Mouse (Mus musculus): ENCODE data around the gene Trim2. TPM values are rescaled to one million over a fixed set of nuclear protein-coding genes. Genes with fewer than 3 reads are reported as not detected.

Gene Trim2
- total RNA-seq, 2 experiments from 2014 or later: 6.2 to 7.0 TPM

DNA sequence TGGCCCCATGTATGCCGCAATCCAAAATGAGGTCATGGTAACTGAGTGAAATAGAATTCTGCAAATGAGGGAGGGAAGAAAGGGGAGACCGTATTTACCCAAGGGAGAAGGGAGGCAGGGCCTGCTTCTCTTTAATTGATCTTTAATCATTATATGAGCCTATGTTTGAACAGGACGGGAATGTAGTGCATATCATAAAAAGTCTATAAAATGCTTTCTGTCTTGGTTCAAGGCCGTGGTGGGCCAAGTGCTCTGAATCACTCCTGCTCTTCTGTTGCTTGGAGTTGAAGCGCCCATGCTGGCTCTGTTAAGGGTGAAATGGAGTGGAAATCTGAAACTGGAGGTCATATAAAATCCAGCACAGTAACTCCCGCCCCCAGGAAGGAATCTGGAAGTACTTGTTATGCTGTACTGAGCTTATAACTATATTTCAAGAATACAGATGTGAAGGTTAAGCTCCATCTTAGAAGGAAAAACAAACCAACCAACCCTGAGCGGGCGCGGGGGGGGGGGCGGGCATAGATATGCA lies 48.6 kb downstream of the Trim2 start:
- DNase-seq: no peak

DNA sequence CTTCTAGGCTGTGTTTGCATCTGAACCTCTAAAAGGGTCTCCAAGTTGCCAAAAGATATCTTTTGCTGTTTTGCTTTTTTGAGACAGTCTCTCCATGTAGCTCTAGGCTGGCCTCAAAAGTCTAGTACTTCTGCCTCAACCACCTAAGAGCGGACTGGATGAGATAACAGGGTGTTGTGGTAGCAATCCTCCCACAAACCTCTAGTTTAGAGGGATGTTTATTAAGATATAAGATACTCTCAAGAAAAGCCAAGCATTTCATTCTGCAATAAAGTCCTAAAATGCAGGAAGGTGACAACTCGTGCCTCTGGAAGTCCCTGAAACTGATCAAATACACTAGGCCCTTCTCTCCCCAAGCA lies 52.2 kb downstream of the Trim2 start:
- DNase-seq: no peak

DNA sequence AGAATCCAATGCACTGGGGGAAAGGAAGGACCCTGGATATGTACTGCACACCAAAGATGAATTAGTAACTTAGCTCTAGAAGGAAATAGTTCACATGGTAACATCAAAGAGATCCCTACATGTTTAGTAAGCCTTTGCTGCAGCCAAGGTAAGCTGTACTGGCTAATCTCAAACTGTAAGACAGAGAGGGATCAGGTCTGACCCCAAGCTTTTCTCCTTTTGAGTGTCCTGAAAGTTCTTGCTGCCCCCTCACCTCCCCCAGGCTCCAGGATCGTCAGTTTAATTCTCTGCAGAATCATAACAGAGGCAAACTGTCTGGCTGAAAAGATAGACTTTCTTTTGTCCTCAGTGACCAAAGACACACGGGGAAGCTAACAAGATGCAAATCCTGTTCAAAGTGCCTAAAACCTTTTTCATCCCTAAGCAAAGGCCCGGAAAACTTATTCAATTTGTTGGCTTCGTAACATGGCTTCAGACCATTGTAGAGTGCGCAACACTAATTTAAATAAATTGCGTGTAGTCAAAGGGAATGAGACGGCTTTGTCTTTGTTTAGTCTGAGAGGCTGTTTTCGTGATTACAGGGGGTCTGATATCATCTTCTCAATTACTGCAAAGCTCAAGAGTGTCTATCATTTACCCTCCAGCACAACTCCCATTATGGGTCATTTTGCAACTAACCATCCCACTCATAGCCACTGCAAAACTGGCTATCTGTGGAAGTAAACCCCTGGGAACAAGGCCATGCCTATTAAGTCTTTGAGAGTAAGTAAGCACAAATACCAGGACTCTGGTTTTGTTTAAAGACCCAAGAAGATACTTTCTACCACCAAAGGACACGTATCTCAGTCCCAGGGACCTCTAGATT lies 52.8 kb downstream of the Trim2 start:
- DNase-seq: no peak

DNA sequence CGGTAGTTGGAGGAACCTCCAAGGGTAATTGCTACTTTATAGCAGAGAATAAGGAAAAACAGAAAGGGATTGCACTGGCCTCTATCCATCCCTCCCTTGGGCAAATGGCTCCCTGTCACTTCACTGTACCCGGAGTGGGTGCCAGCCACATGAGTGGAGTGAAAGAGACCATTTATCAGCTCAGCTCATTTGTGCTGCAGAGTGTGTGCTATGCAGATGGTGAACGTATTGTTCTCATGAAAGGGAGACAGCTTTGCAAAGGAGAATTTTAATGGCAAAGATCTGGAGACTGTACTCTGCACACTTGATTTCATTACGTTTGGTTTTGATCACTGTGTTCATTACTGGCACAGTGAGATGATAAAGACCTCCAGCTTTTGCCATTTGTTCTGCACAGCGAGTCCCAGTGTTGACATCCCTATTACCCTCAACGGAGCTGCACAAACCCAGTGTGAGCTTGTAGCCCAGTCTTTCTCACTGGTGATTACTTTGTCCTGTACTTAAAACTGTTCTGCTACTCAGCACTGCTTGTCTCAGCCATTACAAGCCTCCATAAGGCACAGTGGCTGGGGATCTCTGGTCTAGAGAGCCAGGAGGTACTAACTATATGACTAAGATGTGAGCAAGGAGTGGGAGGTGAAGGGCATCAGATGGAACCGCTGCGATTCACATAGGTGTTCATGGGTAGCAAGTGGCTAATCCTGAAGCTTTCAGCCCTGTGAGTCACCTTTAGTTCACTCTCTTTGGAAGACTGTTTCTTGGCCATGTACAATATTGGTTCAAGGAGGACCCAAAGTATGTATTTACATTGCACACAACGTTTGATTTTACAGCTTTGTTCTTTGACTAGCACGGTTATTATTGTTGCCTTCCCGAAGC lies 53.7 kb downstream of the Trim2 start:
- no peak for DNase-seq

DNA sequence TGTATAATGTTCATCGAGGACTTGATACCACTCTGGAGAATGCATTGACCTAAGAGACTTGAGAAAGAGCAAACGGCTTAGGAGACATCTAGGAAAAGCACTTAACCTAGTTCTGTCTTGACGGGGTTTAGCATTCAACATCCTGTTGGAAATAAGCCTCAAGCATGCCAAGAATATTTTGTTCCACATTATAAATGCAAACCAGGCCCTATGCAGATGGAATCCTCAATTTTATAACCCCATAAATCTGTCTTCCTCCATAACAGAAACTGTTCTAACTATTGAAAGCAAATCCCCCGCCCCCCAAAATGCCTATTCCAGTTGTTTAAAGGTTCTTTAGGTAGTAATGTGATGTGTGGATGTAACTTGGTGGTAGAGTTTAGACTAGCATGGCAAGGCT lies 55.0 kb downstream of the Trim2 start:
- DNase-seq: no peak

DNA sequence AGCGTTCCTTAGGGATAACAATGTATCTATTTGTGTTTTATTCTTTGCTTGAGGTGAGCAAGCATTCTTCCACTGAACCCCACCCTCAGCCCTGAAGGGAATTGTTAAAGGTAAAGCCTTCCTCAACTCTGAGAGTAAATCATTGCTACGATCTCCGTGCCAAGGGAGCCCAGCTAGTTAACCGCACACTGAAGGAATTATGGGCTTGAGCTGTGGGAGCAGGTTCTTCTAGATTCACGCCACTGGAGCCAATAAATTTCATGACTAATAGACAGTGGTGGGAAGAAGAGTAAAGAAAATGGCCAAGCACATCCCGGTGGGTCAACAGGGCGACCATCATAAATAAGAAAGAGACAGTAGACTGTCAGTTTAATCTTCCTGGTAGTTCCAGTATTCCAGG lies 56.4 kb downstream of the Trim2 start:
- DNase-seq: no peak

DNA sequence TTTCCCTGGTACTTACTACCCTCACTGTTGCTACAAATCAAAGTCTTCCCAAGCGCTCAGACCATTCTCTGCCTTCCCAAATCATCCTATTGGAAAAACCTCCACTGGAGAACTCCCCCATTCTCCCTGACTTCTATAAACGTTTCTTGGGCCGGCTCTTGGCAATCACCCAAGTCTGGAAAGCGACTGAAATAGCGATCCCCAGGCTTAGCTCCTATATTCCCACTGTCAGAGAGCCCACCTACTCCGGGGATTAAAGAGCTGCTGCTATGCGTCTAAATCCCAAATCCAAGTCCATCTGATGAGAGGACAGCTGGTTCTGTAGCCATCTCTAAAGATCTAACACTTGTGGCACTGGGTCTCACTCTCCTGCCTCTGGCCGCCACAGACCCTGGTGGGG lies 58.9 kb downstream of the Trim2 start:
- DNase-seq: no peak

DNA sequence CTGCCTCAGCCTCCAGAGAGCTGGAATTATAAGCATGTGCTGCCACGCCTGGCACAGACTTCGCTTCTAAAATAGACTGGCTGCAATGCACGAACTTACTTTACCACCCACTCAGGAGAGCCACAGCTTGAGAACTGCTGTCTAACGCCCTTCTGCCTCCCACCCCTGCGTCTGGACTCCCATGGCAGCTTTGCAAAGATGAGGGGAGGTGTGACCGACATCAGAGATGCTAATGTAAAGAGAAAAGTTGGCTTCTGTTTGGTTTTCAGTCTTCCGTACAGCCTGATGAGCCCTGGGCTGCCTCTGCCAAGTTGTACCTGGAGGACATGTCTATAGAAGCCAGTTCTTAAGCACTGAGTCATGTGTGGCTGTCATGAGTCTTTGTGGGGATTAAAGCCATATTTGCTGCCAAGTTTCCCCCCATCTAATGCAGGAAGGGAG lies 60.2 kb downstream of the Trim2 start:
- no peak for DNase-seq

DNA sequence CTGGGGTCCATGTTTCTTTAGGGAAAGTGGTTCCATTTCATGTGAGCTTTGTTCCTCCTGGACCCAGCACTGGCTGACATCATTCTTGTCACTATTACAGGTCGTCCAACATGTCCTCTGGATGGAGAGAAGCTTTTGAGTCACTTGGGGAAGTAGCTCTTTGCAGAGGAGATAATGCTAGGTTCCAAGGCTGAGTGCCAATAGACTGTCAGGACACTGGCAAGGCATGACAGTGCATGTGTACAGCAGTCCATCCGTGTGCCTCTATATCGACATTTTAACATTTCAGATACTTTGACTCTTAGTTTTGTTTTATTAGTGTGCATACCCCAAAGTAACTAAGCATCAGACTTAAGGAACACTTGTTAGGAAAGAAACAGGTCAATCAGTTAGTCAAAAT lies 63.6 kb downstream of the Trim2 start:
- no peak for DNase-seq

DNA sequence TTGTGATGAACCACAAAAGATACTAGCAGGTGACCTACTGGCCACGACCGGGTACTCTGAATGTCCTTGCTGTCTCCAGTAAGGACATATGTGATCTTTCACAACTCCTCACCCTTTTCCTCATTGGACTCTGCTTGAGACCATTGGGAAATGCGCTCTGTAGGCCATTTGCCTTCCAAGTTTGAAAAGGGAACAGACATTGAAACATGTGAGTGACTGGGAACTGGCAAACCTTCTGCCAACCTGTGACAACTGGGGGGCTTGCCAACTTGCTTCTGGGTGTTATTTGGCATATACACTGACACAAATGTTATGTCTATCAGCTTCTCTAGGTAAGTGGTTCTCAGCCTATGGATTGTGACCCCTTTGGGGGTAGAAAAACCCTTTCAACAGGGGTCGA lies 64.2 kb downstream of the Trim2 start:
- peak in 1 of 2 experiments; percentile 19 for DNase-seq

DNA sequence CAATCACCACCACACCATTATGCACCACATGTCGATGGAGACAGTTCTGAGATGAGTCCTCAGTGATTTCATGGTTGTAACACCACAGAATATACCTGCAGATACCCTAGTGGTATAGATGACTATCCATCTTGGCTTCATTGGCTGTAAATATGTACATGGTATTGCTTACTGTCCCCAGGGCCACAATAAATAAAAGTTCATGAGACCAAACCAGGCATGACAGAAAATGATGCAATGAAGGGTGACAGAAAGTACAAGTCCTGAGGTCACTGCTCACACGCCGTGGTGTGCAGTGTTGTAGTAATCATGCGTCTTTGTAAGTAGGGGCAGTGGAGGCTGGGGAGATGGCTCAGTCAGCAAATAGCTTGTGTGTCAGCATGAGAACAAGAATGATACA lies 65.6 kb downstream of the Trim2 start:
- DNase-seq: no peak

DNA sequence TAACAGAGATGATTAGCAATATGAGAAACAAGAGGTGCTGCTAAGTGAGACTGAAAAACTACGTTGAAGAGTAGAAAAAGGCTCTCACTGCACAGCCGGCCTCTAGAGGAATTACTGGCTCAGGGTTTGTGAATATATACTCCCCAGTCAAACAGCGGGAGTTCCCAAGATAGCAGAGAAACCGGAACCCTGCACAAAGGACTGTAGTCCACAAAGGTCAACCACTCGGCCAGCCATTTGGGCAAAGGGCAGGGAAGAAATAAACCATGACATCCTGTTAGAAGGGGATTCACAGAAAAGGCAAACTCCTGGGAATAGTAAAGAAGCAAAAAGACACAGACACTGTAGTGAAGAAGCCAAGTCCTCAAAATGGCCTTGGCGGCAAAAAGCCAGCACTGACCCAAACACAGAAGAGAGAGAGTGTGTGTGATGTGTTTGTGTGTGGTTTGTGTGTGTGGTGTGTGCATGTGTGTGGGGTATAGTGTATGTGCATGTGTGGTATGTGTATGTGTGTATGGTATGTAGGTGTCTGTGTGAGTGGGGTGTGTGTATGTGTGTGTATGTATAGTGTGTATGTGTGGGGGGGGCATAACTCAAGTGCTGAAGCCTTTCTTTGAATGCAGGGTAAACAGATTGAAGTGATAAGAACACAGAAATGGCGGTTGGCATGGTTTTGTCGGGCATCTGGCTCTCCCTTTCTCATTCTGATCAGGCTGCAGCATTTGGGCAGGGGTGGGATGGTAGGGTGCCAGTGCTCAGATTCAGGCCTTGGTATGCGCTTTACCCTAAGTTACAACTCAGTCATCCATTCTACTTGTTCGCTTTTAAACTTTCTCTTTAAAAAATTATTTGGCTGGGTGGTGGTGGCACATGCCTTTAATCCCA lies 71.0 kb downstream of the Trim2 start:
- DNase-seq: peak in 1 of 2 experiments; percentile 47

DNA sequence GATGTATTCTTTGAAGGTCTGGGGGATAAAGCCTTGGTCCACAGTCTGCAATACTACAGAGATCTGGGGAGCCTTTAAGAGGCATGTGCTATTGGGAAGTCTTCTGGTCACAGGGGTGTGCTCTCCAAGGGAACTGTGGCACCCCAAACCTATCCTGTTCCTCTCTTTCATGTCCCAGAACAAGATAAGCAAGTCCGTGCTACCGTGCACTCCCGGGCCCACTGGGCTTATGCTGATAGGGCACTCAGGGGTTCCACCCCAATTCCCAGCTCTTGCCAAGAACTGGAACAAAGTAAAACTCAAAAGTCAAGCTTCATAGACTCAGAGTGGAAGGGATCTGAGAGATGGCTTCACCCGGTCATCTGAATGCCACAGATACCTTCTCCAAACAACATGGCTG lies 72.1 kb downstream of the Trim2 start:
- DNase-seq: no peak

DNA sequence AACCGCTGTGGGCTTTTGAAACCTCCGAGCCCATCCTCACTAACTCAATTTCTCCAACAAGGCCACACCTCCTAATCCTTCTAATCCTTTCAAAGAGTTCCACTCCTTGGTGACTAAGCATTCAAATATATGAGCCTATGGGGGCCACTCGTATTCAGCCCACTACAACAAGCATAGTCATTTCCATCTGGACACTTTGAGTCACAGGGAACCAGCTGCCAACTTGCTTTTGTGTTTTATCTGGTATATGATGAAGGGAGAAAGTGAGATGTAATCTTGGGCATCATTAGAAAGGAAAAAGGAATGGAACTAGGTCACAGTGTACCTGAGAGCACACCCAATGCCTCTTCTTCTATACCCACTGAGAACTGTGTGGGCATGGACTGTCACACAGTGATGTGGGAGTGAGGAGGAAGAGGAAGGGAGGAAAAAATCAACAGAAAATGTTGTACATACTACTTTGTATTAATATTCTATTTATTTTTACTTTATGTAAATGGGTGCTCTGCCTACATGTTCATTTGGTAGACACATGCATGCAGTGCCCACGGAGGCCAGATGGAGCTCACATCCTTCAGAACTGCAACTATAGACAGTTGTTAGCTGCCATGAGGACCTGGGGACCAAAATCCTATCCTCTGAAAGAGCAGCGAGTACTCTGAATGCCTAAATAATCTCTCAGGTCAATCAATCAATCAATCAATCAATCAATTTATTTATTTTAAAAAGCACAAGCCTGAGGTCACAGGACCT lies 72.8 kb downstream of the Trim2 start:
- no peak for DNase-seq

DNA sequence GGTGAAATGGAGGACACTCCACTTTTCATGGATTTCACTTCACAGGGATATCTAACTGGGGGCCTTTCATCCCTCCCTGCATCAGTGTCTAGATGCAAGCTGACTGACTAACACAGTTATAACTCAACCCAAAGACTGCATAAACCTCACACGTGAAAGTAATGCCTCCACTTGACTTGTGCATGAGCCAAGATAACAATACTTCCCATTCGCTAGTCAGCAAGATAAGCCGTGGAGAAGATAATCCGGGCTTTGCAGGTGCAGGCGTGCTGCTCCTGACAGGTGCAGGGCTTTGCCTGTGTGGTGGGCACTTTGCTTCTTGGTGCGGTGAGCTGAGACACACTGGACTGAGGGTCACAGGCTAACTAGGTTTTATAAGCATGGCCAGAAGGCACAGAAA lies 74.4 kb downstream of the Trim2 start:
- DNase-seq: no peak

DNA sequence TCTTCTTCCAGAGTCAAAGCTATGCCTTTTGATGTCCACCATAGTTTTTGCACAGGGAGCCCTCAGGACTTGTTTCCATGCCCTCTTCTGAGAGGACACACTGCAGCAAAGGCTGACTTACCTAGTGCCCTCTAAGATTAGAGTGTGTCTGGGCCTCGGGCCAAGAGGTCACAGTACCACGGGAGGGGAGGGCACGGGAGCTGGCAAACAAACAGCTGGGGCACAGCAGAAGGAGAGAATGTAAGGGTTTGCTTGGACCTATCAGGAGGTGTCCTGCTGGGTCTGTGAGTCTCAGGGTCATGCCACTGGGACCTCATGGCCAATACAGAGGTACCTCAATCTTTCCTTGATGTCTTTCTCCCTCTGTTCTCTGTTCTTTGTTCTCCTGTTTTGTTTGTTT lies 75.7 kb downstream of the Trim2 start:
- DNase-seq: peak; percentile 83

DNA sequence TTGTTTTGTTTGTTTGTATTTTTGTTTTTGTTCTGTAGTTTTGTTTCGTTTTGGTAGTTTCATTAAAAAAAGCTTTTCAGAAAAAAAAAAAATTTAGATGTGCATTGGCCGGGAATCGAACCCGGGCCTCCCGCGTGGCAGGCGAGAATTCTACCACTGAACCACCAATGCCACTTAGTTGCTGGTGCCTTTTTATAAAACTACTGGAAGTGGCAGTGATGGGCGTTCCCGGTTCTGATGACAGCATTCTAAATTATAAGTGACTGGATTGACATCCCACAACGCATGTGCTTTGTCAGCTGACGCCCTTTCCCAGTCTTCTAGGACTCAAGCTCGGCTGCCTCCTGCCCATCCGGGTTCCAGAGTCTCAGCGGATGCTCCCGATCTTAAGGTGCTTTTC lies 77.8 kb downstream of the Trim2 start:
- DNase-seq: peak; percentile 59 to 78

DNA sequence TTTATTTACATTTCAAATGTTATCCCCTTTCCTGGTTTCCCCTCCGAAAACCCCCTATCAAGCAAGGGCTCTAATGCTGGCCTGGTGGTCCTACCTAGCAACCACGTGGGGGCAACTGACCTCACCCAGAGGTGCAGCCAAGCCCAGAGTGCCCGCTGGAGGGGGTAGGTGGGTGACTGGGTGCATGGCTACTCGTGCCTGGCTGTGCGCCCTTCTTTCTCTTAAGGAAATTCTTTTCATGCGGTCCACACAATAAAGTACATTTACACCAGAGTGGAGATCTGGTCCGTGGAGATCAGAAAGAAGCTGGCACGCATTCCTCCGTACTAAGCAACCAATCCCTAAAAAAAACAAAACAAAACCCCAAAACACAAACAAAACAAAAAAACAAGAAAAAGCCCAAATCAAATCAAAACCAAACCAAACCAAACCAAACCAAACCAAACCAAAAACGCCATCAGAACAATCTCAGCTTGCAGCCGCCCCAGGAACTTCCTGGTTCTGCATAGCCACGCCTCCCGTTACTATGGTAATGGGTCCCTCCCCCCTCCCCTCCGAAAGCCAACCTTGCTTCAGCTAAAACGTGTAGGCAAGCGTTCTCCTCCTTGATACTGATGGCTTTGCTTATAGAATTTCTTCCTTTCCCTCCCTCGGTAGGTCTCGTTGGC lies 78.3 kb downstream of the Trim2 start:
- DNase-seq: peak; percentile 72 to 73

DNA sequence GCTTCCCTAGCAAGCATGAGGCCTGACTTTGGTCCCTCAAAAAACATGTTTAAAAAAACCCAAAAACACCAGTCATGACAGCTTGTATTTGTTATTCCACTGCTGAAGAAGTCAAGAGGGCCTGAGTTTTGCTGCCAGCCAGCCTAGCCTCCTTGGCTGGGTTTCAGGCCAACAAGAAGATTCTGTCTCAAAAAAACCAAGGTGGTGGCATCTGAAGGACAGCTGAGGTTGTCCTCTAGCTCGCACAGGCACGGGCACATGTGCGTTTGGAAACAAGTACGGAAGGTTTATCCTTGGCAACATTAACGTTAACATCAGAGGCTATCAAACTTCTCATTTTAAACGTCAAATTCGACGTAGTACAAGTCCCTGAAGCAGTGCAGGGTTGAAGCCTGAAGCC lies 79.0 kb downstream of the Trim2 start:
- DNase-seq: no peak

DNA sequence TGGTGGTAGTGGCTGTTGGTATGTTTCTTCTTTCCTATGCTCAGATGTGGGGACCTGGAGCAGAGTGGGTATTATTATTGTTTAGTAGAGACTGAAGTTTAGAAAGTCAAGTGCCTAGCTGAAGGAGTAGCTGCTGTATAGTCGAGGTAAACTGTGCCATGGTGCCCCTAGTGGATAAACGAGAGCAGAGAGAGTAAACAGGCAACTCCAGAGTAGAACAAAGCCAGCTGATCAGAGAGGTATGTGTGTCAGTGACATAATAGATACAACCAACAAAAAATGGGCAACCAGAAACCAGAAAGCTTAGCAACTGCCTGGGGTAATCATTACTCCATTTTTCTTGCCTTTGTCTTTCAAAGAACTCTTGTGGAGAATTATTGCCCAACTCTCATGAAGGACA lies 81.7 kb downstream of the Trim2 start:
- no peak for DNase-seq

DNA sequence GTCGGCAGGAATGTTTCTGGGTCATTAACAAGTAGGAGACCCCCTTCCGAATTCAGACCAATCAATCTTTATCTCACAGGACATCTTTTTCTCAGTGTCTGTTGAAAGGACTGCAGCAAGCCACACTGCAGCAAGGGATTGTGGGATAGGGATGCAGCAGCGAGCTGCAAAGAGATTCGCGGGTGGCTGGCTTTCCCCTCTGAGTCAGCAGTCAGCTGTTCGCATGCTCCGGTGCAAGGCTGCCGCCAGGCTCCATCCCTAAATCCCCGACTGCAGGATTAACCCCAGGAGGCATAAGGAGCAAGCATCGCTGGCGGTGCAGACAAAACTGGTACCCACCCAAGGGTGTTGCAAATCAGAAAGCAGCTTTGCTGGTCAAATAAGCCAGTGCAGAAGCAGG lies 85.9 kb downstream of the Trim2 start:
- peak; percentile 66 to 67 for DNase-seq
